Mouse (Mus musculus) cerebellum, adult 2 months (tissue): ENCODE data around the gene Tmem132c.

ENCODE experiments used
- CTCF ChIP-seq: fragments of 200-500 bp; IDR thresholded peaks from 2 replicates; pipeline ENCODE4 v1.5.1; 2011; ENCODE audit warnings: low read depth, mild to moderate bottlenecking, control low read depth, low read length, moderate library complexity, borderline replicate concordance; ENCODE audit not compliant: insufficient read depth
- POLR2A ChIP-seq: fragments of 200-500 bp; IDR thresholded peaks from 2 replicates; pipeline ENCODE4 v1.6.1; 2011; ENCODE audit warnings: low read length, control low read depth, borderline replicate concordance; ENCODE audit not compliant: insufficient read depth

GRCm38 (mm10) chr5:127241925-127242762 is 536 bp downstream of the Tmem132c start:
- no peak for TF ChIP-seq CTCF
- no peak for TF ChIP-seq POLR2A
